Mouse (Mus musculus) heart, postnatal 0 days (tissue): ENCODE measurements around the gene Bcl11a. TPM values are rescaled to one million over a fixed set of nuclear protein-coding genes. Genes with fewer than 3 reads are reported as not detected.

Experiments used
- ATAC-seq: fragments of 200-750 bp; cut with Nextera tagmentation; 2 replicates; pipeline ENCODE4 v1.8.0; 2017; ENCODE audit warnings: low read depth, moderate number of reproducible peaks, moderate library complexity; ENCODE audit not compliant: insufficient read depth
- DNase-seq: peaks from one replicate; pipeline ENCODE4 v3.0.0-alpha.2; 2016; ENCODE audit warnings: low spot score
- H3K27ac ChIP-seq: fragments of 300-500 bp; sonication (generic); 2 replicates; pipeline ENCODE4 v1.5.1; 2014; ENCODE audit warnings: low read depth, mild to moderate bottlenecking
- H3K27me3 ChIP-seq: fragments of 300-500 bp; sonication (generic); 2 replicates; pipeline ENCODE4 v1.6.1; 2014; ENCODE audit warnings: low read length, mixed read lengths; ENCODE audit not compliant: control insufficient read depth, insufficient read depth
- H3K36me3 ChIP-seq: fragments of 300-500 bp; sonication (generic); replicated peaks from 2 replicates; pipeline ENCODE4 v1.6.1; 2014; ENCODE audit warnings: low read length, mixed read lengths; ENCODE audit not compliant: control insufficient read depth, insufficient read depth
- H3K4me1 ChIP-seq: fragments of 300-500 bp; sonication (generic); 2 replicates; pipeline ENCODE4 v1.6.1; 2014; ENCODE audit warnings: antibody characterized with exemption; ENCODE audit not compliant: control insufficient read depth, insufficient read depth
- H3K4me2 ChIP-seq: fragments of 300-500 bp; sonication (generic); 2 replicates; pipeline ENCODE4 v1.6.1; 2014; ENCODE audit warnings: low read depth, mild to moderate bottlenecking, low read length, moderate library complexity
- H3K4me3 ChIP-seq: fragments of 300-500 bp; sonication (generic); 2 replicates; pipeline ENCODE4 v1.5.1; 2014; ENCODE audit warnings: low read depth, low read length
- H3K9ac ChIP-seq: fragments of 300-500 bp; sonication (generic); replicated peaks from 2 replicates; pipeline ENCODE4 v1.6.1; 2014; ENCODE audit warnings: low read depth, low read length, mixed read lengths
- H3K9me3 ChIP-seq: fragments of 300-500 bp; sonication (generic); replicated peaks from 2 replicates; pipeline ENCODE4 v1.6.1; 2016; ENCODE audit warnings: low read length; ENCODE audit not compliant: control insufficient read depth
- CTCF ChIP-seq: IDR thresholded peaks from 2 replicates; pipeline ENCODE4 v1.5.1; 2016; ENCODE audit warnings: antibody characterized with exemption, control low read depth, low read depth
- EP300 ChIP-seq: IDR thresholded peaks from 2 replicates; pipeline ENCODE4 v1.6.1; 2016; ENCODE audit warnings: antibody characterized with exemption, low read depth
- WGBS: fragments of 180-500 bp; shearing (Covaris S2); extraction: QIAGEN DNeasy Blood & Tissue Kit; methylation state at CpG from one replicate; pipeline ENCODE4 v1.1.7; 2014; 5-methylcytosine and 5-hydroxymethylcytosine counted together
- polyA plus RNA-seq: library from polyadenylated mRNA; unstranded; fragments of >200 nt; fragmentation: Nextera tagmentation; extraction: Ambion mirVana; gene quantifications from 2 replicates; pipeline ENCODE4 v1.2.1, GENCODE M21; 2015
- total RNA-seq: library from RNA; depleted of rRNA; stranded (reverse); fragments of >200 nt; gene quantifications from 2 replicates; pipeline ENCODE4 v1.2.3, GENCODE M21; 2014; ENCODE audit warnings: low replicate concordance

Bcl11a gene
- total and polyA plus RNA-seq, 2 experiments from 2014 or later = 7.1 to 8.2 TPM

- H3K4me3 ChIP-seq = no peak overlapping the region
- no peak for DNase-seq
- H3K4me1 ChIP-seq = peaks cover 38% of the 10 kb centered on the region
- H3K27me3 ChIP-seq = no peaks in the 10 kb centered on the region
- 75% methylated on average over 5 of the region's 5 CpGs for WGBS
- H3K27ac ChIP-seq = no peak overlapping the region
- no peaks in the 10 kb centered on the region for H3K9me3 ChIP-seq
- TF ChIP-seq EP300 = no peak
- TF ChIP-seq CTCF = no peak
- no peak for ATAC-seq
- no peak overlapping the region for H3K4me2 ChIP-seq
- H3K9ac ChIP-seq = no peak overlapping the region
- no peaks in the 10 kb centered on the region for H3K36me3 ChIP-seq
Observed at GRCm38 (mm10) chr11:24098069-24098468, 20.2 kb downstream of the Bcl11a start.

GRCm38 (mm10) chr11:24098662-24099061, 20.8 kb downstream of the Bcl11a start:
- Histone ChIP-seq H3K27me3 (no peaks in the 10 kb centered on the region), H3K4me2 (no peak overlapping the region), H3K9me3 (no peaks in the 10 kb centered on the region), H3K4me1 (peaks cover 38% of the 10 kb centered on the region), H3K27ac (no peak overlapping the region), H3K4me3 (no peak overlapping the region), H3K9ac (no peak overlapping the region), H3K36me3 (no peaks in the 10 kb centered on the region)
- DNase-seq = no peak
- 38% methylated on average over 3 of the region's 3 CpGs for WGBS
- ATAC-seq = no peak
- TF ChIP-seq CTCF (no peak), EP300 (no peak)

- no peak overlapping the region for H3K4me2 ChIP-seq
Observed at GRCm38 (mm10) chr11:24099215-24099614, 21.4 kb downstream of the Bcl11a start.

GRCm38 (mm10) chr11:24099886-24100293, 22.0 kb downstream of the Bcl11a start:
- DNase-seq (no peak), ATAC-seq (no peak)
- no peak overlapping the region for H3K27ac ChIP-seq
- WGBS = 21% methylated on average over 7 of the region's 7 CpGs
- H3K9me3 ChIP-seq = no peaks in the 10 kb centered on the region
- H3K4me1 ChIP-seq = peaks cover 34% of the 10 kb centered on the region
- H3K4me3 ChIP-seq = no peak overlapping the region
- TF ChIP-seq CTCF (no peak), EP300 (no peak)
- no peaks in the 10 kb centered on the region for H3K36me3 ChIP-seq
- no peaks in the 10 kb centered on the region for H3K27me3 ChIP-seq
- H3K4me2 ChIP-seq = no peak overlapping the region
- H3K9ac ChIP-seq = no peak overlapping the region

More at GRCm38 (mm10) chr11:24099215-24099614, 21.4 kb downstream of the Bcl11a start:
- no peak for TF ChIP-seq EP300
- TF ChIP-seq CTCF = no peak
- H3K27ac ChIP-seq = no peak overlapping the region
- DNase-seq (no peak), ATAC-seq (no peak)
- H3K27me3 ChIP-seq = no peaks in the 10 kb centered on the region
- H3K4me1 ChIP-seq = peaks cover 34% of the 10 kb centered on the region
- H3K9ac ChIP-seq = no peak overlapping the region
- H3K4me3 ChIP-seq = no peak overlapping the region
- H3K9me3 ChIP-seq = no peaks in the 10 kb centered on the region
- WGBS = 80% methylated on average over 10 of the region's 10 CpGs
- H3K36me3 ChIP-seq = no peaks in the 10 kb centered on the region

DNA sequence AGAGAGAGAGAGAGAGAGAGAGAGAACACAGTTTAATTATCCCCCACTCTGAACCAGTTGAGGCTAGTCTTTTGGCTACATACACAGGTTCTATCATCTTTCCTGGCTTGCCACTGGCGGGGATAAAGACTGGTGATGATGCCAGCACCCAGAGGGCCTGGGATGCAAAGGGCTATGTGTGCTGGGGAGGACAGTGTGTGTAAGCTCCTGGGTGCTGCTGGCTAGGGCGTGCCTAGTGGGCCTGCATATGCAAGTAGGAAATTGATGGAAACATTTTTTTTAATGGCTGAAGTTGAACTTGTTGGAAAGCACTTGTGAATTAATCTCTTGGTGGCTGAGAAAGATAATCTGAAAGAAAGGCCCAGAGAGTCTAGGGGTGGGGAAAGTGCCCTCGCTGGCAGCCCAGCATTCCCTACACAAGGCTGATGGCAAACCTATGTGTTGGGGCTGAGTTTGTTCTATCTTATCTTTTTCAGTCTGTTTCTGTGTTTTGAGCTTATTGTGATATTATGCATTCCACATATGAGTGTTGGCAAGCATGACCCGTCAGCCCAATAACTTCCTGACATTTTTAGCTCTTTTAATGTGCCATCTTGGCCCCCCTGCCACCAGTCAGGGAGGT, 22.7 kb downstream of the Bcl11a start:
- ATAC-seq = no peak
- H3K27ac ChIP-seq = 0 out of 2 replicates have a peak overlapping the region, but pooled peaks have one; percentile 41
- no peaks in the 10 kb centered on the region for H3K27me3 ChIP-seq
- no peak for TF ChIP-seq CTCF
- TF ChIP-seq EP300 = no peak
- H3K4me1 ChIP-seq = peaks cover 29% of the 10 kb centered on the region
- no peak overlapping the region for H3K4me3 ChIP-seq
- WGBS = 37% methylated on average over 4 of the region's 4 CpGs
- H3K9me3 ChIP-seq = no peaks in the 10 kb centered on the region
- no peak overlapping the region for H3K4me2 ChIP-seq
- no peak overlapping the region for H3K9ac ChIP-seq
- DNase-seq = no peak
- no peaks in the 10 kb centered on the region for H3K36me3 ChIP-seq

- DNase-seq (no peak), ATAC-seq (no peak)
- Histone ChIP-seq H3K9ac (no peak overlapping the region), H3K27ac (no peak overlapping the region), H3K36me3 (no peaks in the 10 kb centered on the region), H3K27me3 (no peaks in the 10 kb centered on the region), H3K4me2 (no peak overlapping the region), H3K4me3 (no peak overlapping the region), H3K9me3 (no peaks in the 10 kb centered on the region), H3K4me1 (peaks cover 29% of the 10 kb centered on the region)
- TF ChIP-seq CTCF (no peak), EP300 (no peak)
- 65% methylated on average over 3 of the region's 3 CpGs for WGBS
Observed at GRCm38 (mm10) chr11:24101625-24102024, 23.8 kb downstream of the Bcl11a start.
